Mouse (Mus musculus) adipocyte (in vitro differentiated cells): ENCODE measurements around the gene Zfp184.
"Not testable (repeated sequence)": the region's sequence is repeated elsewhere in the genome, so short reads cannot be mapped to it uniquely, and the experiment has no call there.

Experiments
- DNase-seq: peaks from one replicate; pipeline ENCODE4 v3.0.0-alpha.2; 2016; ENCODE audit warnings: low spot score

Zfp184 gene

DNA sequence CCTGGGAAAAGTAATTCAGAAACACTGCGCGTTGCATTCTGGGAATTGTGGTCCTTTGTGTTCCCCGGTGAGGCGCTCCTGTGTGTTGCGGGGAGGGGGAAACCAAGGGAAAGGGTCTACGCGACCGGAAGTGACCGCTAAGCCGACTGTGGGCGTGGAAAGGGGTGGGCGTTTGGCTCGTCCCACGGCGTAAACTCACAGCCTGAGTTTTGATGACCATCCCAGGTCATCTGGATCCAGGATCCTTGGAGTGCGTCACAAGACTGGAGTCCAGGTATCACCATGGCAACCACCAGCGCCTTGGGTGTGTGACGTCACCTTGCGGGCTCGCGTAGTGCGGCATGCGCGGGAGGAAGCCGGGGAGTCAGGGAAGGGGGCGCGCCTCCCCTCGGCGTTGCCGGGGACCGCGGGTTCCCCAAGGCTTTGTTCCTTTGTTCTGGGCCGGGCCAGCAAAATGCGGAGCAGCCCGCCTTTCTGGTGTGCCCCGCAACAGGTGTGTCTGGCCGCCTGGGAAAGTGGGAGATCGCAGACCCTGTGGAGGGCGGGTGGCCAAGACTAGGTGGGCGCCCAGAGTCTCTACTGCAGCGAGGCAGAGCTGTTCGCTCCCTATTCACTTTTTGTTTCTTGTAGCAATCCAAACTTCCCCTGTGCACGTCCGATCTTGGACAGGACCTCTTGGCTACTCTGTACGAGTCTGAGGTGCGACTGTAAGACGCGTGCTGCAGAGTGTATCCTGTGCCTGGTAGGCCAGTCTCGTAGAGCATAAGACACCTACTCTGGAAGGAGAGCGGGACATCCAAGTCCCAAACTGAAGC is at the start of gene Zfp184:
Zfp184 (plus strand) TSS at position 169 of the 815 bp plus-strand sequence.
- DNase-seq, result peak; percentile 80

DNA sequence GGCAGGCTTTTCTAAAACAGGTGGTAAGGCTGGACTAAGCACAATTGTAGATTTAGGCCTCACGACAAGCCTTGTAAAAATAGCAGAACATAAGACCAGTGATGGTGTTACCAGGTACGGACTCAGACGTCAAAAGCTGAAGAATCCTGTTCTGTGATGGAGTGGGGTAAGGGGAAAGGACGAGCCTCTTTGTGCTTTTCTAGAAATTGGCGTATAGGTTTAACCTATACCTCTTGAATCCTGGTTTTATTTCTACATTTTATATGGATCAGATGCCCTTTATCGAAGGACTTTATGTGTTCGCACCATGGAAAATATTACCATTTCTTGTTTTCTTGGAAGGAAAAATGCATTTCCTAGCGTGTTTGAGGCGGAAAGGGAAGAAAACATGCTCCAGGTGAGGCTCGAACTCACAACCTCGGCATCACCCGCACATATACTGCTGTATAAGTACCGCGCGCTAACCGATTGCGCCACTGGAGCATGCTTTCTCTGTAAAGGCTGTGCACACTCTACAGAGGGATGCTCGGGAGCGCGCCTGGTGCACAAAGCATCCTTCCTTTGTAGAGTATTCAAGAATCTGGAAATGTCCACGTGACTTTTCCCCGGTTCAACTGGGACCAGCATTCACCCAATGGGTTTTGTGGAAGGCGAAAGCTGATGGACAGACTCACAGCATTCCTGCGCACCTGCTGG is 48.2 kb upstream of the Zfp184 start:
- DNase-seq, result no peak

DNA sequence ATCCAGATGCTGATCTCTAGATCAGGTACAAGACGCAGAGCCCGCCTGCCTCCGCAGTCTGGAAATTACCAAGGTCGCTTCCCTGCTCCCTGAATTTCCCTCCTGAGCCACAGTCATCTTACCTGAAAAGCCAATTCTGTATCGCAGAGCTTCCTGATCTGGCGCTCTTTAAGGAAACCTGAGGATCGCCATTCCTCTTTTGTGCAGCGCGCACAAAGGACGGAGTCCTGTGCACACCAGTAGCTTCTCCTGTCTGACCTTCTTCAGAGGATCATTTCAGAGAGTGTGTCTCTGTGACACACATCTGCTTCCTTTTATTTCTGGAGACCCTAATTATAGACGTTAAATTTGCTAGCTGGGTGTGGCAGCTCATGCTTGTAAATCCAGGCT is 47.7 kb upstream of the Zfp184 start:
- no peak for DNase-seq

DNA sequence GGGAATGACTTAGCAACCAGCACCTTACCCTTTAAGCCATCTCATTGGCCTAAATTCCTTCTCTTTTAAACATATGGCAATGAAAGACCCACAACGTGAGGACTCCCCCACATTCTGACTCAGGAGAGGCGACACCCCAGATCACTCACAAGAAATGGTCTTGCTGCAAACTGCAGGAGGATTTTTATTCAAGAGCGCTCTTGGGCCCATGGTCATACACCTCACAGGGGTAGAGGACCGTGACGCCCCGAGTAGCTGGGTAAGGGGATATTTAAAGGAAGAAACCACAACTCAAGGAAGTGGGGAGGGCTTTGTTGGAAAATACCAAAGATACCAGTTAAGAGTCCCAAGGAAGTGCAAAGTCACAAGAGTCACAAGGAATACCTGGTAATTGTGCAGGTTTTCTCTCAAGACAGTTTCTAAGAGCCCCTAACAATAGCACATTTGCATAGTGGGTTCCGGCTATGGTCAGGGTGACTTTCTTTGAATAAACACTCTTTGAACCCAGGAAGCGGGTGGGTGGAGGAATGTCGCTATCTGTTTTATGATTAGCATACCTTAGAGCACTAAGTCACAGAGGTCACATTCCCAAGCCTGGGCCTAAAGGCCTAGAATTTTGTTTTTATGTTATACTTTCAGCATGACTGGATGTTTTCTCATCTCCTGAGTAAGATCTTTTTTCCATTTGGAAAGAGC is 43.9 kb upstream of the Zfp184 start:
- not testable (repeated sequence) for DNase-seq

DNA sequence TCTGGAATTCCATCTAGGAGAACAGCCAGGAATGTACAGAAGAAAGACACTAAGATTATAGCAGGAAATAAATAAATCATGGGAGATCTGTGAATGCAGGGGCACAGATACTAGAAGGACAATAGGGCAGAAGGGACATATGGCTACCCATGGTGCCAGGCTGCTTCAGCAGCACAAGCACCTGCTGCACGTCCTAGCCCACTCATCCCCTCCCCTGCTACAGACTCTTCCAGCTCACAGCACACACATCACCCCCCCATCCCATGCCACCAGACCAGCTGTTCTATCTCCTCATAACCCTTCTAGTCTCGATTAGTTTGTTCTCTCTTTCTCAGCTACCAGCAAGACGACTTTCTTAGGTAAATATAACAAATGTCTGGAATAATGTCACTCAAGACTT is 41.4 kb upstream of the Zfp184 start:
- DNase-seq, result no peak

DNA sequence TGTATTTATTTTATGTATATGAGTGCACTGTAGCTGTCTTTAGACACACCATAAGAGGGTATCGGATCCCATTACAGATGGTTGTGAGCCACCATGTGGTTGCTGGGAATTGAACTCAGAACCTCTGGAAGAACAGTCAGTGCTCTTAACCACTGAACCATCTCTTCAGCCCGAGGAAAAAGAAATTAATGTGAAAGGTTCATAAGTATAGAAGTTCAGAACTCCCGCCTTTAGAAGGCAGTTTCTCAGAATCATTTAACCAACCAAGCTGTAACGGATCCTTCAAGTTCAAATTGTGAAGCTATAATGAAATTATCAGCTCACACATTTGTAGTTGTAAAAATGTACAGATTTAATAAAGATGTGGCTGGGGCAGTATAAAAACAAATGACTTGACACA is 40.8 kb upstream of the Zfp184 start:
- DNase-seq, result not testable (repeated sequence)

DNA sequence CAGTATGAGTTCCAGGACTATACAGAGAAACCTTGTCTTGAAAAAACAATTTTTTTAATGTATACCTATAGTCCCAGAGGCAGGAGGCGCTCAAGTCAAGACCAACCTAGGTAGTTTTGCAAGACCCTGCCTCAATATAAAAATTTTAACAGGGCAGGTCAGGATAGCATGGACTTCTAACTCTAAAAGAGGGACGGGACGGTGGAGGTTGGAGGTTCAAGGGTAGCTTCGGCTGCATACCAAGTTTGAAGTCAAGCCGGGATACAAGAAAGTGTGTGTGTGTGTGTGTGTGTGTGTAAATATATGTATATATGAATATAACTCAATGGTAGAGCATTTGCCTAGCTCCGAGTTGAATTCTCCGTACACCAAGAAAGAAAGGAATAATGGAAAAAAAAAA is 38.6 kb upstream of the Zfp184 start:
- DNase-seq, result no peak

DNA sequence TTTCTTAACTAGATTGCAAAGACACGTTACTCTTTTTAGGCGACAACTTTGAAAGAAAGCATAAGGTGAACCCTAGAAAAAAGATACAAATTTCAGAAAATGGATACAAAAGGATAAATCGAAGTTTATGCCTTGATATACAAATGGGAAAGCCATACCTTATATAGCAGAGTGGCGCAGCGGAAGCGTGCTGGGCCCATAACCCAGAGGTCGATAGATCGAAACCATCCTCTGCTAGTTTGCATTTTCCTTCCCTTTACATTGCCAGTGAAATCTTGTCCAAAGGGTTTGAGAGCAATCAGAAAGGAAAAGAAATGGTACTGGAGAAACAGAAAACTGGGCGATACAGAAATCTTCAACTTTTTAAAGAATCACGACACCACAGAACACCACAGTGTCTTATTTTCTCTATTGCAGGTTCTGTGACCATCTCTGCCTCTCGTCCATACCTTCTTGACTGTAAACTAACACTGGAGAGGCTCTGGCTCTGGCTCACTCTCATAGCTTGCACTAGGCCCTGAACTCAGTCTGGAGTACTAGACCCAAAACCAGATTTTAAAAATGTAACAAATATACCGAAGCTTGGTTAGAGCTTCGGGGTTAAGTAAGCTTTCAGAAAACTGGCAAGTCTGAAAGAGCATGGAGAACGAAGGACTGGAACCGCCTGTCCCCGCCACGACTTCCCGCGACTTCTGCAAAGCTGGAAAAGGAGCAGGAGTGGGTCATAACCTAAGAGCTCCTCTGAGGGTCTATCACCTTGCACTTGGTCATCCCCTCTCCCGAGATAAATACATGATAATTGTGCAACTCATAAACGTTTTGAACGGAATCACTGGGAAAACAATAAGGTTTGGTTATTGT is 37.7 kb upstream of the Zfp184 start:
- DNase-seq, result peak; percentile 24

DNA sequence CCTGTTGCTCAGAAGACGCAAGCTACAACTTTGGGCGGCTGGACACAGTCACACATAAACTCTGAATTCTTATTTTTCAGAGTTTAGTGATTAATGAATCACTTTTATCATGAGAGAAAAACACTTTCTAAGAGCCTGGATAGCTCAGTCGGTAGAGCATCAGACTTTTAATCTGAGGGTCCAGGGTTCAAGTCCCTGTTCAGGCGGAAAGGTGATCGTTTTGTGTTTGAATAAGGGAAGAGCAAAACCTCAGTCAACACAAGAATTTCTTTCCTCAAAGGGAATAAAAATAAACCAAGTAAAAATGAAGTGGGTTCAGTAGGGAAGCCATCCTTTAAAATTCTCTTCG is 37.1 kb upstream of the Zfp184 start:
- not testable (repeated sequence) for DNase-seq

DNA sequence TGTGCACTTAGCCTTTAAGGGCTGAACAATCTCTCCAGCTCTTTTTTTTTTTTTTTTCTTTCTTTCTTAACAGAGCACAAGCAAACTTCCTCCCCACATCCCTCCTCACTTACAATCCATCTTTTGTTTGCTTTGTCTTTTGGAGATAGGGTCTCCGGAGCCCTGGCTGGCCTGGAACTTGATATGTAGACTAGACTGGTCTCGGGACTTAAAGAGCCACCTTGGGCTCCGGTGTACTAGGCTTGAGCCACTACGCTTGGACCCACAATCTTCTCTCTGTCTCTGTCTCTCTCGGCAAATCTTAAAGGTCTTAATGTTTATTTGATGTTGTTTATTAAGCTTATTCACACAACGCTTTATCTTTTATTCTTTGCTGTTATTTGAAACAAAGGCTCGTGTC is 34.2 kb upstream of the Zfp184 start:
- DNase-seq, result no peak

DNA sequence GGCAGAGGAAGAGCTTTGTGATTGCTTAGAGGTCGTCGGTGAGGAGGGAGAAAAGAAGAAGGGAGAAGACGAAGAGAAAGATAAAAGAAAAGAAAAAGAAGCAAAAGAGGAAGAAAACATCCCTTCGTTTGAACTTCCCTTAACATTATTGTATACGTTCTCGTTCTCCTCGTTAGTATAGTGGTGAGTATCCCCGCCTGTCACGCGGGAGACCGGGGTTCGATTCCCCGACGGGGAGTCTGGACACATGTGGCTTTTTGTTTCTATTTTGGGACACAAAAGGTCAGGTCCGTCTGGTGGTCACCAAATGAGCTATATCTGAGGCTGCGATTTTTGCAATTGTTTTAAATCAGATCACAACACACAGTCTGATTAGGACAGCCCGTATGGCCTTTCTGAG is 33.7 kb upstream of the Zfp184 start:
- peak; percentile 18 for DNase-seq

DNA sequence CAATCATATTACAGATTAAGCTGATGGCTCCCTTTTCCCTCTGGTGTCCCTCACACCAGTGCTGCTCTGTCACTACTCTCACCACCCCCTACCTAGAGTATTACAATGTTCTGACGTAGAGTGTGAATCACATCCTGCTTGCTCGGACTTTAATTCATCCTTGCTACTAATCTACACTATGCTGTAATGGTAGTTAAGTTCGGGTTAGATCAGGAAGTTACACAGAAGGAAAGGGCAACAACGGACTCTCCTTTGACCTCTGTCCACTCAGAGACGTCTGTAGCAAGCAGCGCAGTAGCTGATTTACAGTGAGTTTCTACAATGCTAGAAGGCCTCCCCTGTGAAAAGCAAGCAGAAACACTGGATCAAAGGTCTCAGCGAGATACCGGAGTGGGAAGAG is 31.0 kb upstream of the Zfp184 start:
- peak; percentile 49 for DNase-seq

DNA sequence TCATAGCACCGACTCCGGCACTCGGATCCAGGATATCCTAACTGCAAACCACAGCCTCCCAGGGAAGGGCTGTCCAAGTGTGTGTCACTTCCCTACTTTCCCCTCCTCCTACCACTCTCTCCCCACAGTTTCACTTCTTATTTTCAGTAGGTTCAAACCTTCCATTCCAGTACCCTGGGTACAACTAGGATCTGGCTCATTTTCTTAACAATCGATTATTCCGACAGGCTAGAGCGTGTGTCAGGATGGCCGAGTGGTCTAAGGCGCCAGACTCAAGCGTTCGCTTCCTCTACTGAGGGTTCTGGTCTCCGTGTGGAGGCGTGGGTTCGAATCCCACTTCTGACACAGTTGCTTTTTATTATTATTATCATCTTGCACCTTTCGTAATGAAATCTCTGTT is 30.3 kb upstream of the Zfp184 start:
- peak; percentile 71 for DNase-seq

DNA sequence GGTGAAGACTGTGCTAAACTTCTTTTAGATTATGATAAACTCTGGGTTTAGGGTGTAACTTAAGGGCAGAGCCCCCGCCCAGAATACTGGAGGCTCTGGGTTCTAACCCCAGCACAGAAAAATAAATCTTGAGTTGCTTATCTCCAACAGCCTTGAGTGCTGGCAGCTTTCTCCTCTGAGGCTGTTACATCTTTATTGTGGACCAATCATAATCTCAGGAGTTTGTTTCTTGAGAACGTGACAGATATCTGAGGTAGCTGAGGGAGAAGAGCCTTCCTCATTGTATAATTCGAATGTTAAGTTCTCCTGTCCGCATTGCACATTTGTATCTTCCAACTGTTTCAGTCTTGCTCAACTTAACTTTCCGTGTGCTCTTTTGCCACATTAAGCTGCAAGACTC is 29.4 kb upstream of the Zfp184 start:
- DNase-seq, result no peak

DNA sequence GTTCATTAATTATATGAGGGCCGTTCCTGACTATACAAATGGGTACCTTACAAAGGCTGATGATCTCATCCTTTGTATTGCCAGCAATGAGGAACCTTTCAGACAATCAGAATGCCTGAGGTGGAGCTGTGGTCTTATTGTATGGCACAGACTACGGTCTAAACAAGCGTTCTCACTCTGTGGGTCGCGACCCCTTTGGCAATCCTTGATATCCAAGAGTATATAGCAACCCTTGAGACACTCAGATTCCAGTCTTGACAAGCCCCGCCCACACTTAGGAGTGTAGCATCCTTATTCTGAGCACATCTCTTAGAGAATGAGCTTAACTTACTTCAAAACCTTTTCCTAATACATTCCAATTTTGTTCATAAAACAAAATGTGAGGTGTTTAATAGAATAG is 28.8 kb upstream of the Zfp184 start:
- DNase-seq, result no peak

DNA sequence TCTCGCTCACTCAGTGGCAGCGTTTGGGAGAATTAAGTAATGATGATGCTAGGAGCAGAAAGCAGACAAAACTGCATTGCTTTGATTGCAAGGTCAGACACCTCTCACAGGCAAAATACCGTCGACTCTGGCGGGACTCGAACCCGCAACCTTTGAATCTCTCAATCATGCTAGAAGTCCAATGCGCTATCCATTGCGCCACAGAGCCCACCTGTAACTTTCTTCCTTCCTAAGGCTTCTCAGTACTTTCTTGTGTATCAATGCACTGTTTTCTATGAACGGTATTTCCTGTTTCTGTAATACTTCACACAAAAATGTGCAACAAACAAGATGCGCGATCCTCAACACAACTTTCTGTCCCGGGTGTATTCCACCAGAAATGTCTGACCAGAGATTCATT is 27.9 kb upstream of the Zfp184 start:
- DNase-seq, result no peak

DNA sequence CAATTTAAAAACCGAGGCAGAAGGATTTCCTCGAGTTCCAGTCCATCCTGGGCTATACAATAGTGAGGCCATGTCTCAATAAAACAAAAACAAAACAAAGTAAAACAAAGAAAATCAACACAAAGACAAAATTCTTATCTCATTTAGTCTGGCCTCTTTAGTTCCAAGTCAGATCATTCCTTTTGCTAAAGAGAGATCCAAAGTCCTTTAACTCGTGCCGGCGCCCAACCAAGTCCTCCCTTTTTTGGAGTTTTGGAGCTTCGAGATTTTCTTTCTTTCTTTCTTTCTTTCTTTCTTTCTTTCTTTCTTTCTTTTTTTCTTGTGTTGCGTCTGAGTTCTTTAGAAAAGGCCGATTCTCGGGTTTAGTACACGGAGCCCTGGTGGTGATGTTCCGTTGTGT is 27.4 kb upstream of the Zfp184 start:
- no peak for DNase-seq

DNA sequence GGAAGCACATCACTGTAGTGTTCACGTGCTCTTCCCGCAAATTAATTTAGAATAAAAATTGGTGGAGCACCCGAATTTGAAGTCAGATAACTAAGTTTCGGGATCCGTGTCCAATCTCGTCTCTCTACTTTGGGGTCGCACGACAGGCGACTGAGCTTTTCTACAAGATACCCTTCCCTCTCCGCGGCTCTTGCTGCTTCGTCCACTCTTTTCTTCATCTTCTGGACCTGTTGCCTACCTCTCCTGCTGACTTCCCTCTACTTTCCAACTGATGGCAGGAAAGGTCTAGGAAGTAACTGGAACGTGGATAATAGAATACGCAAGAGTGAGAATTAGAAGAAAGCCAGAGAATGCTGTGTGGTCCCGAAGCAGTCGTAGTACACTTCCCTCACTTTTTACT is 26.9 kb upstream of the Zfp184 start:
- no peak for DNase-seq

DNA sequence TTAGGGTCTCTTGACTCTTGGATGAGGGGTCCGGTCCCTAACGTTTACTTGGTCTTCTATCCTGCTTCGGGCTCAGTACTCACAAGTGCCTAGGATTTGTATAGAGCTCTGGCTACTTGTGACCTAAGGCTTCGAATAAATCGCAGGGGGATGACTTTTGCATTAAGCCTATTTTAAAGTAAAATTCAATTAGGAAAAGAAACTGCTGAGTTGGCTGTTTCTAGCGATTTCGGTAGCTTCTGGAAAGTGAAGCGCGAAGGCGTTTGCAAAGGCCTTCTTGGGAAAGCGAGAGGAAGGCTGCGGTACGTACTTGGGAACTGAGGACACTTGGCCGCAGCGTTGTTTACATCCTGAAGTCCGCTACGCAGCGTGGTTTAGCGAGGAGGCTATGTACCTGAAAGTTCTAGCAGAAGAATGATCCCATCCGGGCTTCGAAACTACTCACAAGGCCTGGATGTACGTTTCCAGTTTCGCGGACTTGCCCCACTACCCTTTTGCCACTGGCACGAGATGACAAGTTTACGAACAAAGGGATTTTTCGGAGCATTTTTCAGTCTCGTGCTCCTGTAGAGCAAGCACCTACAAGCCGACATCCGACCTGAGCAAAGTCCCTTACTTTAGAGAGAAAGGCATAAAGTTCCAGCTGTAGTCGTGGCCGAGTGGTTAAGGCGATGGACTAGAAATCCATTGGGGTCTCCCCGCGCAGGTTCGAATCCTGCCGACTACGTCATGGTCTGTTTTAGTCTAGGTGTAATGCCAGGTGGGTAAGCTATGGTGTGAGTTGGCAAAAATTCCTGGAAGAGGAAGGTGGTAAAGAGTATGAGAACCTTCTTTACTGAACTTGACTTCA is 26.1 kb upstream of the Zfp184 start:
- DNase-seq, result no peak

DNA sequence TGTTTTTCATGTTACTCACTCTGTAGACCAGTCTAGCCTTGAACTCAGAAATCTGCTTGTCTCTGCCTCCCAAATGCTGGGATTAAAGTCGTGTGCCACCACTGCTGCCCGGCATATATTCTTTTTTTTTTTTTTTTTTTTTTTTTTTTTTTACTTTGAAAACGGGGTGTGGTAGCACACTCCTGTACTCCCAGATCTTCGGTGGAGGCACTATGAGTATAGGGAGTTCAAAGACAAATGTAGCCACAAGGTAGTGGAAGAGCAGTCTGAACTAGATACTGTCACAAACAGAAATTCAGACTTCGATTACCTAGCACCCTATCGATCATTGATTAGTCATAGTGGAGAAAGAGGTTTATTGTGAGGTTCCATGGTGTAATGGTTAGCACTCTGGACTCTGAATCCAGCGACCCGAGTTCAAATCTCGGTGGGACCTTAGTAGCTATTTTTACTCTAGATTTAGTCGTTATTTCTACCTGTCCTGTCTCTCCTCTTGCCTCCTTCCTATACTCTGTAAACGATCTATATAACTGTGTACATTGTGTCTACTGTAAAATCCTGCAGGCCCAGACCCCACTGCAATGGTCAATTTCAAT is 25.0 kb upstream of the Zfp184 start:
- DNase-seq, result no peak

DNA sequence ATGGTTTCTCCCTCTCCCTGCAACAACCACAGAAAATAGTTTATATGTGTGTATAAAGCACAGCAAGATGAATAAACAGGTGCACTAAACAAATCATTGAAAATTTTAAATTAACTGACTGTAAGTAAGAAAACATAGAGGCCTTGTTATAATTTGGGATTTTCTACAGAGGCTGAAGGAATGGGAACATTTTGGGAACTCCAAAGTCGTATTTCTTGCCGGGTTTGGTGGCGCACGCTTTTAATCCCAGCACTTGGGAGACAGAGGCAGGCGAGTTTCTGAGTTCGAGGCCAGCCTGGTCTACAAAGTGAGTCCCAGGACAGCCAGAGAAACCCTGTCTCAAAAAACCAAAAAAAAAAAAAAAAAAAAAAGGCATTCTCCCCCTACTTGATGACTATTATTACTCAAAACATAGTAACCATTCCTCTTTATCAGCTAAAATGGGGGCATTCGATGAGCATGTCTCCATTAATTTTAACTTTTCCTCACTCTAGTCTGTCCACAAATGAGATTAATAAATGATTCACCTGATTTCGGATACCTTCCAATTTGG is 24.1 kb upstream of the Zfp184 start:
- no peak for DNase-seq
